Mouse (Mus musculus): Measurements from ENCODE around the gene Gstm7.

The Gstm7 gene

GRCm38 (mm10) chr3:107877747-107878736 is 53.6 kb downstream of the Gstm7 start:
- DNase-seq (ENCODE audit: extremely low read depth, low read depth, low spot score): no peak

- no peak for DNase-seq (ENCODE audit: extremely low read depth, low read depth, low spot score)
Observed at GRCm38 (mm10) chr3:107877005-107877404, 54.6 kb downstream of the Gstm7 start, which contains the start of gene Eps8l3. TSS of gene Eps8l3 (plus strand) at chr3:107877229.
